Comparison of ENCODE assay signal across 18 mouse cellular contexts in genomic region chr13:94075181-94075580, GRCm38 (mm10).
"Had no signal": no experiment of that assay in that cellular context is flagged by ENCODE, and none has a peak within 500 bp of the region (broad histone marks: within the 10 kb centered on the region; RNA-seq: fewer than 3 reads in every experiment).

No protein-coding gene starts in this region.

- H3K4me3 ChIP-seq: midbrain, embryonic 10.5 days; midbrain, embryonic 12.5 days; myocyte; neural tube, embryonic 13.5 days; neural tube, embryonic 15.5 days had no signal

- ATAC-seq: midbrain, embryonic 16.5 days had no signal

- H3K36me3 ChIP-seq: midbrain, embryonic 12.5 days; neural tube, embryonic 13.5 days; neural tube, embryonic 15.5 days had no signal

- H3K9ac ChIP-seq: midbrain, embryonic 12.5 days; neural tube, embryonic 13.5 days; neural tube, embryonic 15.5 days had no signal

- H3K4me2 ChIP-seq: midbrain, embryonic 12.5 days; neural tube, embryonic 13.5 days; neural tube, embryonic 15.5 days had no signal

- H3K9me3 ChIP-seq: midbrain, embryonic 10.5 days; midbrain, embryonic 12.5 days; neural tube, embryonic 13.5 days; neural tube, embryonic 15.5 days had no signal

- H3K27ac ChIP-seq: midbrain, embryonic 10.5 days; midbrain, embryonic 12.5 days; neural tube, embryonic 13.5 days; neural tube, embryonic 15.5 days had no signal

- DNase-seq: lung, adult 2 months; lung, postnatal 10 days; lung, postnatal 4 days; midbrain, embryonic 14.5 days; retina, postnatal 1 day; right cerebral cortex, adult 18-20 months; right cerebral cortex, postnatal 25 days; right cerebral cortex, postnatal 4 days; spleen, adult 18-20 months; thymus, adult 18-20 months; thymus, postnatal 14 days; thymus, postnatal 36 days had no signal
